Mouse (Mus musculus) megakaryocyte, embryonic 14.5 days (primary cell): Measurements from ENCODE around the gene Rab31.

Source experiments
- FLI1 ChIP-seq: IDR thresholded peaks from 2 replicates; pipeline ENCODE4 v1.6.1; 2012; ENCODE audit warnings: low read length, inconsistent platforms, mixed read lengths
- GATA1 ChIP-seq: IDR thresholded peaks from 3 replicates; pipeline ENCODE4 v1.6.1; 2012; ENCODE audit warnings: mixed read lengths, low read length, inconsistent platforms, borderline replicate concordance

DNA sequence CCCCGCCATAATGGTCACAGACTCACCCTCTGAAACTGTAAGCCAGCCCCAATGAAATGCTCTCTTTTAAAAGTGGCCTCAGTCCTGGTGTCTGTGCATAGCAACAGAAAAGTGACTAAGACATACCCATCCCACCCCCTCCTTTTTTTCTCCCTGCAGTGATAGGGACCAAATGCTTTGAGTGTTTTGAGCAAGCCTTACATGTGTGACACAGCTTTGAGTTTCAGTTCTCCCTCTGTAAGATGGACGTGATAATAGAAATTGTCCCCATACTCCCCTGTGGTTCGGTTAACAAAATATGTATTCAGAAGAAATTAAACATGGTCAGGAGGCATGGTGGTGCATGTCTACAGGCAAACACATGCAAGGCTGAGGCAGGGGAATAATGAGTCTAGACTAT is 16.7 kb downstream of the Rab31 start:
- TF ChIP-seq GATA1: no peak
- no peak for TF ChIP-seq FLI1
